Mouse (Mus musculus) liver, embryonic 18 days (tissue): Measurements from ENCODE around the gene Wnk4. TPM values are rescaled to one million over a fixed set of nuclear protein-coding genes. Genes with fewer than 3 reads are reported as not detected.

ENCODE experiments used
- polyA plus RNA-seq: library from polyadenylated mRNA; depleted of rRNA; stranded (reverse); fragments of >200 nt; gene quantifications from 2 replicates; pipeline ENCODE4 v1.2.3, GENCODE M21; 2012; rRNA removed

Gene Wnk4
- 1.9 and 2.9 TPM in 2 replicates for polyA plus RNA-seq

DNA sequence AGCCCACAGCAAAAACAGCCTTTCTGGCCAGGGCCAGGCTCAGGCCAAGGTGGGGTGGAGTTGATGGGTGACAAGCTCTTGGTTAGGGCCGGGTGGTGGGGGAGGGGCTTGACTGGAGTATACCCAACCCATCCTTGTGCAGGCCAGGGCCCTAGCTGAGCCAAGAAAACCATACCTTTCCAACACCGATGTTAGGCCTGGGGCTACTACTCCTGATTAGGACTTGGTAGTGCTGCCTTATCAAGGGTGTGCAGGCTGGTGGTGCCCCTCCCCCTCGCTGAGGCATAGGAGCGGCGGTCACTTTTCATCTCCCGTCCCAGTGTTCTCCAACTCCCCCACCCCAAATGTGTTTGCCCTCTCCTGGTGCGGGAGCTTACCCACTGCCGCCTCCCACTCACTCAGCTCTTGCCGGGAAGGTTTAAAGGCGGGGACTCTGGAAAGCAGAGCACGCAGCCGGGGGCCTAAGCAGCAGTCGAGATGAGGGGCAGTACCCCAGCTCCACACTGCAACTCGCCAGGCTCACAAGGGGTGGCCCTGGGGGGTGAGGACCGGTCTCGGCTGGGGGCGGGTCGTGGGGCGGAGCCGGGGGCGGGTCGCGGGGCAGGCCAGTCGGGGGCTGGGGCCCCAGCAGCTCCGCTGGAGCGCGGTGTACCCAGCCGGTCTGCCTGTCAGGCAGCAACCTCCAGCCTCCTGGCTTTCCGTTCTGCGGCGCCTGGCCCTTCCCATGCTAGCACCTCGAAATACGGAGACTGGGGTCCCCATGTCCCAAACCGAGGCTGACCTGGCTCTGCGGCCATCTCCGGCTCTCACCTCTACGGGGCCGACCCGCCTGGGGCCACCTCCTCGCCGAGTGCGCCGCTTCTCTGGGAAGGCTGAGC, at the start of gene Wnk4:
Gene Wnk4 (plus strand): TSS at position 620 of the 878 bp plus-strand sequence.

DNA sequence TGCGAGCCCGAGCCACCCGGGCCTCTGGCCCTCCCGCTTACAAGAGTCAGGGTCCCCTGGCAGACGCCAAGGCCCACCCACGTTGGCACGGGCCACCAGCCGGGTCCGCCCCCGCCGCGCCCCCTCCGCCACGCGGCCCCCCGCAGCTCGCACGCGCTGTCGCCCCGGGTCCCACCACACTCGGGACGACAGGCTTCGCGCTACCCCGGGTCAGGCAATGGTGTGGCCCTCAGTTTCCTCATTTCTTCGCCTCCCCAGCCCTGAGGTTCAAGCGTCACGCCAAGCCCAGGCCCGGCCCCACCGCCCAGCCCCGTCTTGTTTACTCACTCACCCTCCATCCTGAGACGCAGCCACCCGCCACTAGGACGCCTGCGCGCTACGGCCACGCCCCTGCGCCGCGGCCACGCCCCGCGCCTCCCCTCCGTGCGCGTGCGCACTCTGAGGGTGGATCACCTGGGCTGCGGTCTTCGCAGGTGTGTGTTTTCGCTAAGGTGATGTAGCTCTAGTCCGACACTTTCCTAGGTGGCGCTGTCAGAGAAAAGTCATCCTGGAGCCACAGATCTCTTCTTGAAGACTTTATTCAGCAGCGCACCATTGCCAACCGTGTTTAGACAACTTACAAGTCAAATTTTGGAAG, 34.2 kb upstream of the Wnk4 start, which contains the start of gene Ezh1:
Gene Ezh1 (minus strand): TSS at position 399 of the 637 bp plus-strand sequence.

DNA sequence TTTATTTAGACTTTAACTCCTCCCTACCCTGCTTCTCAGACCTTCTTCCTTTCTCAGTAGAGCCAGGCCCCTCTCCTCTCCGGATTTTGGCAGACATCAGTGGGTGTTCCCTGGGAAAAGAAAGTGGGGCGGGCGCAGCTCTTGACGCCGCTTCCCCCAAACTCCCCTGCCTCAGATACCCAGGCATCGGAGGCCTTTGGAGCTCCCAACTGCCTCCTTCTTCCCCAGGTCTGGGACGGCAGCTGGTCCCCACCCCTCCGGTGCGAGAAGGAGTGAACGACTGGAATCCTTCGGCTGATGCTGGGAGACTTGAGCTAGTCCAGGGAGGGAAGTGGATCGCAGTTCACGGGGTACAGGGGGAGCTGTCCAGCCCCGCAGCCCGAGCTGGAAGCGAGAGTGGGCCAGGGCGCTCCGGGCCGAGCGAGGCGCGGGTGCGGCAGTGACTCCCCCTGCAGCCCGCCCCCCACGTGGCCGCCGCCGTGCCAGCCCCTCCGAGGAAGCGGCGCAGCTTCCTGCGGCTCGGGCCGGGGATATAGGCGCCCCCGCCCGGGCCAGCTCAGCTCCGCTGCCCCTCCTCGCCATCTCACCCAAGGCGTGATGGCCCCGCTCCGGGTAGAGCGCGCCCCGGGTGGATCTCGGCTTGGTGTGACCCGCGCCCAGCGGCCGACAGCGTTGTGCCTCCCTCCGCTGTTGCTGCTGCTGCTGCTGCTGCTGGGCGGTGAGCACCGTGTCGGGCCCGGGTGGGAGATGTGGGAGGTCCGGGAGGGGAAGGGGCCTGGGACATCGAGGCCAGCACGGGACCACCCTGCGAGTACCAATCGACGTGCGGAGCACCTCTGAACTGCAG, 14.3 kb upstream of the Wnk4 start, which contains the start of gene Ramp2:
Gene Ramp2 (plus strand): TSS at position 174 of the 847 bp plus-strand sequence.

DNA sequence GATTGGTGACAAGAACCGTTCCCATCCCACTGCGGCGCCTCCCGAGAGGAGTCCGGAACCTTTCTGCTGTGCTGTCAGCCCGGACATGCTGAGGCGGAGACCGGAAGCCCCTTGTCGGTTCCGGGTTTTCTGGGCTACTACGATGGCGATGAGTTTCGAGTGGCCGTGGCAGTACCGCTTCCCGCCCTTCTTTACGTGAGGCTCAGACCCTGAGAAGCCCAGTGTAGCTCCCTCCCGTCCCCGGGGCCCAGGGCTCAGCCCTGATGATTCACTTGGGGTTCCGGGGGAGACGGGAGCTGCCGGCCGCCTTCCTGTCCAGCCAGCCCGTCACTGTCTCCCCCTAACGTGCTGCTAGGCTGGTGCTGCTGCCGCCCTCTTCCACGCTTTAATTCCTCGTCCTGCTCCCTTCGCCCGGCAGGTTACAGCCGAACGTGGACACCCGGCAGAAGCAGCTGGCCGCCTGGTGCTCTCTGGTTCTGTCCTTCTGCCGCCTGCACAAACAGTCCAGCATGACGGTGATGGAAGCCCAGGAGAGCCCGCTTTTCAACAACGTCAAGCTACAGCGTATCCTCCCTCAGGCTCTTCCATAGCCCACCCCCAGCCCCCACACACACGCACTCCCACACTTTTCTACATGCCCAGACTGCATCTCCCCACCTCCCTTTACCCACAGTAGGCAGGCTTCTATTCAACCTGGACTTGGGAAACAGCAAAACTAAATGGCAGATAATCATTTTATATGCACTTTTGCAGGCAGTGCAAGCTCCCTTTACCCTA, 6.6 kb upstream of the Wnk4 start, which contains the start of gene Vps25:
Gene Vps25 (plus strand): TSS at position 95 of the 777 bp plus-strand sequence.

DNA sequence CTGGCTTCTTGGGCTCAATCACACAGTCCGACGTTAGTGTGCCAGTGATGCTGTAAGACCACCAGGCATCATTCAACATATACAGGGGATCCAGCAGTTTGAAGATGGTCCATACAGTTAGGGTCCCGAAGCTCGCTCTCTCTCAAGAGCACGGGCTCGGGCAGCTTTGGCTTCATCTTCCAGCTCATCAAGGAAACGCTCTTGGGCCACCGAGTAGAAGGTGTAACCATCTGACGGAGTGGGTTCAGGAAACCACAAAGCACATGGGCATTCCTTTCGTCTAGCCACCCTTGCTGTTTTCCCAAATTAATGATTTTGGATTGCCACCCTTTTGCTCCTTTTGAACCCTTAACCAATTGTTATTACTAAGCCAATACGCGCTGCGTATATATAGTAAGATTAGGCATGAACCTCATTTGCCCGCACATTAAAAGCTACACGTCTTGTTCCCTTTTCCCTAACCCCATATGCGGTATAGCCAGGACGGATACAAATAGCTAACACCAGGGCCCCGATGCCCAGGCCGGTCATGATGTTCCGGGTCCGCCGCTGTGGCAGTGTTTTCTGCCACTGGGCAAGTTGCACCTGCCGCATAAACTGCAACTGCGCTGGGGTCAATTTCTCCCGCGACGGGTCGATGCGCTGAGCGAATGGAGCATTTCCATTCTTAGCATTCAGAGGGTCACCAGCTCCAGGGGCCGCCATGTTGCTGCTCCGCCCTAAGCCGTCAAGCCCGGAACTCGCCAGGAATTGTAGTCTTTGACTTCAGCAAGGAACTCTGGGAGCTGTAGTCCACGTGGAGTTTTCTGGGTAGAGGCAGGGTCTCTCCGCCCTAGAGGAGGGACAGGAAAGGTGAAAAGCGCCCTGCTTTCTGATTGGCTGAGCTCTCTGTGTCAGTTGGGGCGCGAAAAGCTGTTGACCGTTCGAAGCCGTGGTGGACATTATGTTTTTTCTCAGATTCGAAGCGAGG, 18.1 kb downstream of the Wnk4 start, which contains the start of the genes Cntd1 and Coa3:
Gene Cntd1 (plus strand): TSS at position 790 of the 970 bp plus-strand sequence.
Gene Coa3 (minus strand): TSS at position 892 of the 970 bp plus-strand sequence.

DNA sequence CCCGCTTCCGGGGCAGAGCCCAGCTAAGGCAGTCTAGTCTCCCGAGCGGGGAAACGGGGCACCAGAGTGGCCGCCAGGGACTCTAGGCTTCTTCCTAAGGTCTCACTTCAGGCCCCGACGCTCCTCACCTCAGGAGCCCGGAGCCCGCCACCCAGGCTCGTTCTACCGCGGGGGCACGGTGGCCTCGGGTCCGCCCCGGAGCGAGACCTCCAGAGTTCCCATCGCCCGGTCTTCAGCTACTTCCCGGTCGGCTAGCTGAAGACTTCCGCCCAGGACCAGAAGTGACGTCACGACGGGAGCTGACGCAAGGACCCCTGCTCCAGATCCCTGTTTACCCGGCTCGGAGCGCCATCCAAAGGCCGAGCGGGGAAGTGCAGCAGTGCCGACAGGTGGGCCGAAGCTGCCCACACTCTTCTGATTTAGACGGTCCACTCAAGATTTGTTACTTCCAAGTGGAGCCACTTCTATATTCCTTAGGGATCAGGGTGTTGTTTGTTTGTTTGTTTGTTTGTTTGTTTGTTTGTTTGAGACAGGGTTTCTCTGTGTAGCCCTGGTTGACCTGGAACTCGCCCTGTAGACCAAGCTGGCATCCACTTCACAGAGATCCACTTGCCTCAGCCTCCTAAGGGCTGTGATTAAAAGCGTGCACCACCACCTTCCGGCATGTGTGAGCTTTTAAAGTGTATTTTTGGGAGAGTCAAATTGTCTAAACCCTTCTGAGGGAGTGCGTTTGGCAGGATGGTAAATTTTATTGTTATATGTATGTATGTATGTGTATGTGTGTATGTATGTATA, 41.8 kb downstream of the Wnk4 start, which contains the start of gene Becn1:
Gene Becn1 (minus strand): TSS at position 283 of the 795 bp plus-strand sequence.

DNA sequence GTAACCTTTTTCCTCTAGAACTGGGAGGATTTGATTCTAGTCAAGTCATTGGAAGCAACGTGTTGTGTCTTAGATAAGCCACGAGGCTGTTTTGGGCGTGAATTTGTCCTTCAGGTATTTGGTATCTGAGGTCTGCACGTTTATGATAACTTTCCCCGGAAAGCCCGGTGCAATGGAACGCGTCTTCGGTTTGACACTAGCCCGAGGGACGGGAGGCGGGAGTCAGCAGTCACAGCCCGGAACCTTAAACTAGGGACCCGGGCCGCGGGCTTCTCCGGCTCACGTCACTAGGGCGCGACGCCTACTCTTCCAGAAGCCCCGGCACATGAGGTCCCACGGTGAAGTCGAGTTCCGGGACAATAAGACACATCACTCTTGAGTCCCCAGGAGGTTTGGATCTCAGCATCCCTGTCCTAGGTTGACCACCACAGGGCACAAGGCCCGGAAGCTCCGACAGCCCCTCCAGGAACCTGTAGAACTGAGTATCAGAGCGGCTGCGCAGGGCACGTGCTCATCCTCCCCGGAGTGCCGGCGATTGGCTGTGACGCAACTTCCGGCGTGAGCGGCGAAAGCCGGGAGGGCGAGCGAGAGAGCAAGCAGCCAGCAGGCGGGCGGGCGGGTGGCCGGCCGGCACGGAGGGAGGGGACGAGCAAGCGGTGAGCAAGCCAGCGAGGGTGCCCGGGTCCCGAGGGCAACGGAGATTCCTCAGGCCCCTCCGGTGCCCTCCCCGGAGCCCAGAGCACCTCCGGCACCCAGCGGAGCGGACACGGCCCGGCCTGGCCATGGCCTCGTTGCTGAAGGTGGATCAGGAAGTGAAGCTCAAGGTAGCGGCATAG, 55.5 kb downstream of the Wnk4 start, which contains the start of gene Psme3:
Gene Psme3 (plus strand): TSS at position 549 of the 836 bp plus-strand sequence.

DNA sequence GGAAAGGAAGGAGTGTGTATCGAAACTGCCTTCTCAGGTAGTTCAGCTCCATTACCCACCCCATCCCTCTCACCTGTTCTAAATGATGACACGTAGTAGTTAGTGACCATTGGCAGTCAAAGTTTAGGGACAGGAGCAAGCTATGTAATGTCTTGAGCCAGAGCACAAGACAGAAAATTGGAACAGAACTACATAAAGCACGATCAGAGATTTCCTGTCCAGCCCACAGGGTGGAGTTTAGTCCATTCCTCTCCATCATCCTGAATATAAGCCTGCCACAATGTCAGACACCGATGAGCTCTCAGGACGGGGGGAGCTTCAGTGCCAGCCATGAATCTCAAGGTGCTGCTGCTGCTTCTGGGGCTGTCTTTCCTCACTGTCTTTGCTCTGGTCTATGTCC, 64.4 kb downstream of the Wnk4 start, which contains the start of gene Aoc2:
Gene Aoc2 (plus strand): TSS at position 301 of the 400 bp plus-strand sequence.

Other genes starting within 250 kb of the Wnk4 start
- 9.4 and 9.9 TPM in 2 replicates for gene Naglu, start 190.6 kb upstream of the Wnk4 start, polyA plus RNA-seq
- gene Hsd17b1, start 182.2 kb upstream of the Wnk4 start, polyA plus RNA-seq = 0.35 and 0.42 TPM in 2 replicates
- 30.0 and 30.3 TPM in 2 replicates for gene Coasy, start 178.0 kb upstream of the Wnk4 start, polyA plus RNA-seq
- 19.0 and 21.5 TPM in 2 replicates for gene Mlx, start 173.3 kb upstream of the Wnk4 start, polyA plus RNA-seq
- 7.1 and 7.6 TPM in 2 replicates for gene Psmc3ip, start 165.1 kb upstream of the Wnk4 start, polyA plus RNA-seq
- 23.5 and 24.3 TPM in 2 replicates for gene Retreg3, start 140.7 kb upstream of the Wnk4 start, polyA plus RNA-seq
- gene Tubg1, start 140.6 kb upstream of the Wnk4 start, polyA plus RNA-seq = 6.0 and 6.3 TPM in 2 replicates
- gene Tubg2, start 104.7 kb upstream of the Wnk4 start, polyA plus RNA-seq = 0.12 and 0.20 TPM in 2 replicates
- 0.21 and 0.28 TPM in 2 replicates for gene Cntnap1, start 90.0 kb upstream of the Wnk4 start, polyA plus RNA-seq
- 2.0 and 2.4 TPM in 2 replicates for gene Plekhh3, start 89.2 kb upstream of the Wnk4 start, polyA plus RNA-seq
- 0.04 and 0.05 TPM in 2 replicates for gene Ccr10, start 85.1 kb upstream of the Wnk4 start, polyA plus RNA-seq
- gene Ezh1, start 34.1 kb upstream of the Wnk4 start, polyA plus RNA-seq = 9.2 and 11.0 TPM in 2 replicates
- gene Ramp2, start 14.5 kb upstream of the Wnk4 start, polyA plus RNA-seq = 26.7 and 28.2 TPM in 2 replicates
- 33.1 and 34.1 TPM in 2 replicates for gene Vps25, start 6.9 kb upstream of the Wnk4 start, polyA plus RNA-seq
- gene Cntd1, start 18.4 kb downstream of the Wnk4 start, polyA plus RNA-seq = 0.25 and 0.51 TPM in 2 replicates
- 47.0 and 49.6 TPM in 2 replicates for gene Coa3, start 18.5 kb downstream of the Wnk4 start, polyA plus RNA-seq
- gene Becn1, start 41.7 kb downstream of the Wnk4 start, polyA plus RNA-seq = 49.6 and 53.3 TPM in 2 replicates
- 75.2 and 83.4 TPM in 2 replicates for gene Psme3, start 55.6 kb downstream of the Wnk4 start, polyA plus RNA-seq
- gene Aoc2, start 64.5 kb downstream of the Wnk4 start, polyA plus RNA-seq = 3.0 and 3.2 TPM in 2 replicates
- 0.20 and 0.29 TPM in 2 replicates for gene Aoc3, start 70.0 kb downstream of the Wnk4 start, polyA plus RNA-seq
- 41.2 and 49.0 TPM in 2 replicates for gene G6pc, start 107.0 kb downstream of the Wnk4 start, polyA plus RNA-seq
- gene Aarsd1, start 157.0 kb downstream of the Wnk4 start, polyA plus RNA-seq = 13.5 and 14.0 TPM in 2 replicates
- gene Gm27029, start 164.2 kb downstream of the Wnk4 start, polyA plus RNA-seq = 0.64 and 0.79 TPM in 2 replicates
- gene Rundc1, start 164.5 kb downstream of the Wnk4 start, polyA plus RNA-seq = 4.3 and 4.5 TPM in 2 replicates
- 0.80 and 0.88 TPM in 2 replicates for gene Ptges3l, start 164.8 kb downstream of the Wnk4 start, polyA plus RNA-seq
- gene Rpl27, start 181.7 kb downstream of the Wnk4 start, polyA plus RNA-seq = 679 and 947 TPM in 2 replicates
- gene Ifi35, start 187.8 kb downstream of the Wnk4 start, polyA plus RNA-seq = 47.2 and 49.9 TPM in 2 replicates
- gene Rnd2, start 204.4 kb downstream of the Wnk4 start, polyA plus RNA-seq = 3.3 and 4.1 TPM in 2 replicates
- gene Vat1, start 205.7 kb downstream of the Wnk4 start, polyA plus RNA-seq = 12.6 and 14.2 TPM in 2 replicates